Mouse (Mus musculus) MEL (cell line): ENCODE measurements around the gene Tspan3. TPM values are rescaled to one million over a fixed set of nuclear protein-coding genes. Genes with fewer than 3 reads are reported as not detected.
A peak's percentile ranks its signal among the peaks of the same experiment; 100 is the strongest.

ENCODE experiments used
- DNase-seq: peaks from one replicate; pipeline ENCODE4 v3.0.0; 2011; ENCODE audit warnings: low read depth, low spot score
- H3K27ac ChIP-seq: 2 replicates; pipeline ENCODE4 v1.5.1; 2012; ENCODE audit warnings: low read depth, mild to moderate bottlenecking, control low read depth, low read length, moderate library complexity; ENCODE audit not compliant: control insufficient read depth
- H3K27me3 ChIP-seq, 2 experiments: fragments of 150-350 bp in 1 of 2; sonication (generic) in 1 of 2; 2 replicates each; pipeline ENCODE4 v1.6.1; 2012; ENCODE audit warnings: low read length in 2 of 2, mild to moderate bottlenecking in 2 of 2, improper control_type of control experiment in 1 of 2, moderate library complexity in 1 of 2; ENCODE audit not compliant: insufficient read depth in 2 of 2, control insufficient read depth in 1 of 2
- H3K36me3 ChIP-seq, 2 experiments: 2 replicates each; pipeline ENCODE4 v1.6.1; 2012 to 2014; ENCODE audit warnings: low read length in 2 of 2, improper control_type of control experiment in 1 of 2, inconsistent platforms in 1 of 2, mild to moderate bottlenecking in 1 of 2; ENCODE audit not compliant: insufficient read depth in 2 of 2, control insufficient read depth in 1 of 2
- H3K4me1 ChIP-seq, 2 experiments: fragments of 150-350 bp in 1 of 2; sonication (generic) in 1 of 2; 2 replicates each; pipeline ENCODE4 v1.6.1; 2012; ENCODE audit warnings: low read length in 2 of 2, improper control_type of control experiment in 1 of 2, mild to moderate bottlenecking in 1 of 2; ENCODE audit not compliant: insufficient read depth in 2 of 2, control insufficient read depth in 1 of 2
- H3K4me3 ChIP-seq, 2 experiments: fragments of 150-350 bp in 1 of 2; sonication (generic) in 1 of 2; 2 replicates each; pipeline ENCODE4 v1.5.1; 2012; ENCODE audit warnings: low read depth in 2 of 2, low read length in 2 of 2, mild to moderate bottlenecking in 2 of 2, moderate library complexity in 2 of 2, control low read depth in 1 of 2, improper control_type of control experiment in 1 of 2; ENCODE audit not compliant: control insufficient read depth in 1 of 2, insufficient read depth in 1 of 2
- H3K79me2 ChIP-seq: 2 replicates; pipeline ENCODE4 v1.6.1; 2012; ENCODE audit warnings: mild to moderate bottlenecking, low read length, moderate library complexity; ENCODE audit not compliant: control insufficient read depth, poor library complexity, insufficient read depth
- H3K9ac ChIP-seq: 2 replicates; pipeline ENCODE4 v1.6.1; 2012; ENCODE audit warnings: low read depth, mild to moderate bottlenecking, control low read depth, low read length, moderate library complexity; ENCODE audit not compliant: control insufficient read depth, poor library complexity, severe bottlenecking
- H3K9me3 ChIP-seq: fragments of 150-350 bp; sonication (generic); replicated peaks from 2 replicates; pipeline ENCODE4 v1.6.1; 2012; ENCODE audit warnings: mild to moderate bottlenecking, low read length, improper control_type of control experiment, moderate library complexity; ENCODE audit not compliant: insufficient read depth
- CHD1 ChIP-seq: IDR thresholded peaks from 2 replicates; pipeline ENCODE4 v1.6.1; 2012; ENCODE audit warnings: low read depth, mild to moderate bottlenecking, inconsistent platforms, low read length, improper control_type of control experiment
- CHD2 ChIP-seq: IDR thresholded peaks from 2 replicates; pipeline ENCODE4 v1.6.1; 2011; ENCODE audit warnings: low read length, improper control_type of control experiment
- CTCF ChIP-seq, 3 experiments: IDR thresholded peaks in 2 of 3; conservative IDR thresholded peaks in 1 of 3; 2 replicates each; pipeline ENCODE4 v1.5.1; 2011 to 2012; ENCODE audit warnings: low read length in 3 of 3, low read depth in 2 of 3, mild to moderate bottlenecking in 2 of 3, improper control_type of control experiment in 1 of 3, inconsistent platforms in 1 of 3, mixed read lengths in 1 of 3, moderate library complexity in 1 of 3; ENCODE audit not compliant: control insufficient read depth in 1 of 3, insufficient read depth in 1 of 3, poor library complexity in 1 of 3, severe bottlenecking in 1 of 3
- E2F4 ChIP-seq: IDR thresholded peaks from 2 replicates; pipeline ENCODE4 v1.6.1; 2011; ENCODE audit warnings: low read depth, low read length, improper control_type of control experiment, borderline replicate concordance
- EP300 ChIP-seq, 2 experiments: IDR thresholded peaks; 2 replicates each; pipeline ENCODE4 v1.6.1; 2011; ENCODE audit warnings: improper control_type of control experiment in 2 of 2, low read length in 2 of 2, low read depth in 1 of 2, mild to moderate bottlenecking in 1 of 2
- GABPA ChIP-seq: IDR thresholded peaks from 2 replicates; pipeline ENCODE4 v1.6.1; 2012; ENCODE audit warnings: low read depth, mild to moderate bottlenecking, inconsistent platforms, low read length, improper control_type of control experiment, moderate library complexity
- GATA1 ChIP-seq: IDR thresholded peaks from 2 replicates; pipeline ENCODE4 v1.6.1; 2011; ENCODE audit warnings: low read depth, low read length, improper control_type of control experiment
- KAT2A ChIP-seq: conservative IDR thresholded peaks from 2 replicates; pipeline ENCODE4 v1.6.1; 2012; ENCODE audit warnings: low read depth, low read length, improper control_type of control experiment, inconsistent platforms
- MAX ChIP-seq: IDR thresholded peaks from 2 replicates; pipeline ENCODE4 v1.6.1; 2011; ENCODE audit warnings: low read length, improper control_type of control experiment
- MAZ ChIP-seq: IDR thresholded peaks from 2 replicates; pipeline ENCODE4 v1.6.1; 2012; ENCODE audit warnings: low read depth, mild to moderate bottlenecking, inconsistent platforms, low read length, improper control_type of control experiment
- MEF2A ChIP-seq: IDR thresholded peaks from 2 replicates; pipeline ENCODE4 v1.6.1; 2014; ENCODE audit warnings: low read depth, mild to moderate bottlenecking, inconsistent platforms, low read length, improper control_type of control experiment; ENCODE audit not compliant: poor library complexity, insufficient replicate concordance, severe bottlenecking; ENCODE audit errors: extremely low read depth
- MYC ChIP-seq: IDR thresholded peaks from 2 replicates; pipeline ENCODE4 v1.6.1; 2011; ENCODE audit warnings: low read depth, mild to moderate bottlenecking, low read length, improper control_type of control experiment, moderate library complexity
- NELFE ChIP-seq: IDR thresholded peaks from 2 replicates; pipeline ENCODE4 v1.6.1; 2011; ENCODE audit warnings: low read depth, low read length, improper control_type of control experiment
- POLR2A ChIP-seq, 2 experiments: IDR thresholded peaks; 2 replicates each; pipeline ENCODE4 v1.6.1; 2011 to 2012; ENCODE audit warnings: low read length in 2 of 2, mild to moderate bottlenecking in 2 of 2, control low read depth in 1 of 2, improper control_type of control experiment in 1 of 2, low read depth in 1 of 2, moderate library complexity in 1 of 2; ENCODE audit not compliant: control insufficient read depth in 1 of 2, insufficient read depth in 1 of 2, poor library complexity in 1 of 2
- POLR2AphosphoS5 ChIP-seq: IDR thresholded peaks from 2 replicates; pipeline ENCODE4 v1.6.1; 2012; ENCODE audit warnings: low read depth, borderline replicate concordance, mild to moderate bottlenecking, inconsistent platforms, low read length, moderate library complexity, mixed read lengths
- RAD21 ChIP-seq: IDR thresholded peaks from 2 replicates; pipeline ENCODE4 v1.6.1; 2011; ENCODE audit warnings: mild to moderate bottlenecking, low read depth, low read length, improper control_type of control experiment
- RCOR1 ChIP-seq: IDR thresholded peaks from 2 replicates; pipeline ENCODE4 v1.6.1; 2012; ENCODE audit warnings: low read depth, mild to moderate bottlenecking, inconsistent platforms, low read length, improper control_type of control experiment
- SIN3A ChIP-seq: IDR thresholded peaks from 2 replicates; pipeline ENCODE4 v1.6.1; 2012; ENCODE audit warnings: low read length, improper control_type of control experiment, inconsistent platforms
- SMC3 ChIP-seq: IDR thresholded peaks from 2 replicates; pipeline ENCODE4 v1.6.1; 2011; ENCODE audit warnings: low read depth, low read length, improper control_type of control experiment
- TAL1 ChIP-seq: IDR thresholded peaks from 2 replicates; pipeline ENCODE4 v1.6.1; 2012; ENCODE audit warnings: mild to moderate bottlenecking, inconsistent platforms, low read length, moderate library complexity, mixed read lengths
- TCF12 ChIP-seq: IDR thresholded peaks from 2 replicates; pipeline ENCODE4 v1.6.1; 2014; ENCODE audit warnings: low read depth, mild to moderate bottlenecking, inconsistent platforms, low read length, improper control_type of control experiment, moderate library complexity
- UBTF ChIP-seq: IDR thresholded peaks from 2 replicates; pipeline ENCODE4 v1.6.1; 2012; ENCODE audit warnings: low read depth, mild to moderate bottlenecking, inconsistent platforms, low read length, improper control_type of control experiment, moderate library complexity, borderline replicate concordance; ENCODE audit not compliant: insufficient read depth
- USF1 ChIP-seq: IDR thresholded peaks from 2 replicates; pipeline ENCODE4 v1.6.1; 2014; ENCODE audit warnings: low read depth, mild to moderate bottlenecking, inconsistent platforms, low read length, improper control_type of control experiment, moderate library complexity
- USF2 ChIP-seq, 2 experiments: IDR thresholded peaks; 2 replicates each; pipeline ENCODE4 v1.6.1; 2011 to 2012; ENCODE audit warnings: improper control_type of control experiment in 2 of 2, low read length in 2 of 2, borderline replicate concordance in 1 of 2, inconsistent platforms in 1 of 2, low read depth in 1 of 2, mild to moderate bottlenecking in 1 of 2; ENCODE audit not compliant: insufficient read depth in 1 of 2
- ZC3H11A ChIP-seq: IDR thresholded peaks from 2 replicates; pipeline ENCODE4 v1.6.1; 2012; ENCODE audit warnings: low read depth, mild to moderate bottlenecking, inconsistent platforms, low read length, improper control_type of control experiment
- ZMIZ1 ChIP-seq: IDR thresholded peaks from 2 replicates; pipeline ENCODE4 v1.6.1; 2012; ENCODE audit warnings: low read depth, mild to moderate bottlenecking, inconsistent platforms, low read length, improper control_type of control experiment, moderate library complexity
- ZNF384 ChIP-seq: IDR thresholded peaks from 2 replicates; pipeline ENCODE4 v1.6.1; 2012; ENCODE audit warnings: low read depth, mild to moderate bottlenecking, inconsistent platforms, low read length, improper control_type of control experiment
- polyA plus RNA-seq, 2 experiments: library from polyadenylated mRNA; stranded (reverse) in 1 of 2; unstranded in 1 of 2; fragments of >175 nt in 1 of 2; fragments of >200 nt in 1 of 2; gene quantifications; 2 replicates each; pipeline versions ENCODE4 v1.2.1 to v1.2.4; 2012; ENCODE audit warnings: low replicate concordance in 2 of 2, low read depth in 1 of 2; ENCODE audit not compliant: insufficient read length in 2 of 2, insufficient read depth in 1 of 2, missing spikeins in 1 of 2
- total RNA-seq: library from RNA; depleted of rRNA; stranded (reverse); fragments of 300-350 nt; gene quantifications from 2 replicates; pipeline ENCODE4 v1.2.3, GENCODE M21; 2012

The Tspan3 gene
- total and polyA plus RNA-seq, 3 experiments = 49.5 to 87.3 (median 62.6) TPM

- TF ChIP-seq GATA1 (no peak), TAL1 (0 out of 2 replicates have a peak, but pooled peaks have one; percentile 4), RCOR1 (no peak), MEF2A (no peak), E2F4 (no peak), USF2 (IDR thresholded peaks at IDR 0.05; ENCODE audit: borderline replicate concordance in 1 of 2, insufficient read depth in 1 of 2, low read depth in 1 of 2, low read length in 2 of 2) (no peak), SMC3 (peak; percentile 14; the same call in 1 of the 2 replicates), MAZ (no peak), TCF12 (no peak), UBTF (no peak), CHD2 (no peak)
These were observed 44.2 kb downstream of the Tspan3 start (continued) for GRCm38 (mm10) chr9:56121097-56121496.

- no peaks in the 10 kb centered on the region for H3K9me3 ChIP-seq
- no peak overlapping the region for H3K9ac ChIP-seq
- no peak overlapping the region for H3K27ac ChIP-seq
- TF ChIP-seq POLR2A (IDR thresholded peaks at IDR 0.05; ENCODE audit: control insufficient read depth in 1 of 2, insufficient read depth in 1 of 2, low read depth in 1 of 2, low read length in 2 of 2, poor library complexity in 1 of 2) (no peak), USF1 (no peak)
- H3K36me3 ChIP-seq = no peaks in the 10 kb centered on the region
- no peaks in the 10 kb centered on the region for H3K27me3 ChIP-seq
- no peak for DNase-seq
- no peak overlapping the region for H3K4me3 ChIP-seq
- no peaks in the 10 kb centered on the region for H3K4me1 ChIP-seq
- no peaks in the 10 kb centered on the region for H3K79me2 ChIP-seq
These were observed 45.6 kb downstream of the Tspan3 start for GRCm38 (mm10) chr9:56119651-56120050.

GRCm38 (mm10) chr9:56118582-56118981 is 46.7 kb downstream of the Tspan3 start:
- Histone ChIP-seq H3K79me2 (no peaks in the 10 kb centered on the region), H3K9me3 (no peaks in the 10 kb centered on the region), H3K9ac (no peak overlapping the region), H3K27me3 (no peaks in the 10 kb centered on the region), H3K27ac (no peak overlapping the region), H3K4me3 (peak overlapping the region in 1 of 2 experiments; percentile 41; a peak in 2 of 4 replicates), H3K36me3 (no peaks in the 10 kb centered on the region), H3K4me1 (no peaks in the 10 kb centered on the region)
- TF ChIP-seq ZC3H11A (peak; percentile 65), GABPA (no peak), NELFE (no peak), MAX (peak; percentile 25; the same call in 1 of the 2 replicates), UBTF (no peak), SMC3 (peak; percentile 88), USF1 (peak; percentile 58; the same call in 1 of the 2 replicates), ZMIZ1 (no peak), MYC (peak; percentile 42; the same call in 1 of the 2 replicates), KAT2A (no peak), EP300 (IDR thresholded peaks at IDR 0.05; ENCODE audit: low read depth in 1 of 2, low read length in 2 of 2) (no peak), CHD1 (no peak), RAD21 (peak; percentile 73), CTCF (IDR thresholded peaks at IDR 0.05 in 2 of 3, conservative IDR thresholded peaks at IDR 0.05 in 1 of 3; ENCODE audit: control insufficient read depth in 1 of 3, insufficient read depth in 1 of 3, low read depth in 2 of 3, low read length in 3 of 3, poor library complexity in 1 of 3, severe bottlenecking in 1 of 3) (peak; percentile 90 to 93 (median 91)), POLR2A (IDR thresholded peaks at IDR 0.05; ENCODE audit: control insufficient read depth in 1 of 2, insufficient read depth in 1 of 2, low read depth in 1 of 2, low read length in 2 of 2, poor library complexity in 1 of 2) (no peak), CHD2 (no peak), TAL1 (no peak), ZNF384 (no peak), SIN3A (no peak), POLR2AphosphoS5 (no peak), MEF2A (no peak), GATA1 (no peak)
- DNase-seq = peak; percentile 88
